Mouse (Mus musculus): Measurements from ENCODE around the gene Ctbp2. TPM values are rescaled to one million over a fixed set of nuclear protein-coding genes. Genes with fewer than 3 reads are reported as not detected.

Gene Ctbp2
- polyA plus RNA-seq, 1 experiment: 43.2 TPM

DNA sequence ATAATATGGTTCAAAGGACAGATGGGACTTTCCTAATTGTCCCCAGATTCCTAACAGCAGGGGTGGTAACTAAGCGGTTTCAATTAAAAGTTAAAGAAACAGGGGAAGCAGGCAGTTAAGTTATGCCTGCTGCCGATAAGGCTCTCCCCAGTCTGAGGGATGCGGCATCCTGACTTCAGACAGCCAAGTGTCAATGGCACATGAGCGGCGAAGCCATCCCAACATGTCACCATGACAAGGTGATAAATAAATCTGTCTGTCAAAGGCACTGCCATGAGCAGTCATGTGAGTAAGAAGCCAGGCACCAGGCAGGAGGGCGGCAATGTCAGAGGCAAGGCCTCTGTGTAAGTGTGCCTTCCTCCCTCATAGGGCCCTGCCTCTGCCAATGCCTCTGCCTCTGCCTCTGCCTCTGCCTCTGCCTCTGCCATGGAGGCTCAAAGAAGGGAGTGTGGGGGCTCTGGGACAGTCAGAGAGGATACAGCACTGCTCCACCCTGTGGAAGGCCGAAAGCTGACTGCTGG is 56.8 kb downstream of the Ctbp2 start:
- TF ChIP-seq MYOG (IDR thresholded peaks at IDR 0.05; ENCODE audit: control insufficient read depth, extremely low read depth, insufficient read length): no peak
- no peak for TF ChIP-seq CTCF (IDR thresholded peaks at IDR 0.05; ENCODE audit: control insufficient read depth, insufficient read depth, insufficient read length)
- no peak for TF ChIP-seq USF1 (IDR thresholded peaks at IDR 0.05; ENCODE audit: low read depth)
- no peak for TF ChIP-seq MAX (IDR thresholded peaks at IDR 0.05)
- no peak for TF ChIP-seq MYOD1 (IDR thresholded peaks at IDR 0.05; ENCODE audit: control insufficient read depth, insufficient read length, low read depth)
- TF ChIP-seq CEBPB (IDR thresholded peaks at IDR 0.05; ENCODE audit: low read depth): no peak
- TF ChIP-seq FOSL1 (IDR thresholded peaks at IDR 0.05; ENCODE audit: insufficient read depth, low read length, poor library complexity, severe bottlenecking): no peak
- no peak overlapping the region for H3K4me3 ChIP-seq (ENCODE audit: insufficient read depth, poor library complexity, severe bottlenecking)
- H3K79me3 ChIP-seq (ENCODE audit: low read depth): peaks cover 47% of the 10 kb centered on the region

DNA sequence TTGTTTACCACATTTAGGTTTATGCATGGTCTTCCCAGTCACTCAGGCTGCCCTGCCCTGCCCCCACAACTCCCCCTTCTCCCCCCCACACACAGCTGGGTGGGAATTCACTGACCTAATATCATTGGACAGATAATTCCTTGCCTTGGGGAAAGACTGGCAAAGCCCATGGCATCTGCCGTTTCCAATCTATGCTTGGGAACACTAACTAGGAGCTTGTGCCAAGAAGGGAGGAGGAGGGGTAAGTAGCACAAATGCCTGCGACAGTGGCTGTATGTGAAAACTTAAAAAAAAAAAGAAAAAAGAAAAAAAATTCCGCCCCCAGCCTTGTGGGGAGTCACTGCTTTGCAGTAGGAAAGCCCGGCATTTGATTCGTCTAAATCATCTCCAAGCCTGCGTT is 57.4 kb downstream of the Ctbp2 start:
- Histone ChIP-seq H3K79me2 (ENCODE audit: control insufficient read depth, insufficient read depth) (peaks cover 100% of the 10 kb centered on the region), H3ac (ENCODE audit: control insufficient read depth, insufficient read length, low read depth) (no peak overlapping the region), H3K79me3 (ENCODE audit: low read depth) (peaks cover 43% of the 10 kb centered on the region), H3K4me3 (ENCODE audit: insufficient read depth, poor library complexity, severe bottlenecking) (no peak overlapping the region), H3K36me3 (ENCODE audit: control insufficient read depth, insufficient read depth) (peaks cover 19% of the 10 kb centered on the region), H3K27me3 (ENCODE audit: control insufficient read depth, insufficient read depth, insufficient read length) (no peaks in the 10 kb centered on the region)
- no peak for TF ChIP-seq CEBPB (IDR thresholded peaks at IDR 0.05; ENCODE audit: low read depth)
- no peak for TF ChIP-seq FOSL1 (IDR thresholded peaks at IDR 0.05; ENCODE audit: insufficient read depth, low read length, poor library complexity, severe bottlenecking)
- no peak for TF ChIP-seq MYOD1 (IDR thresholded peaks at IDR 0.05; ENCODE audit: control insufficient read depth, insufficient read length, low read depth)
- TF ChIP-seq MYOG (IDR thresholded peaks at IDR 0.05; ENCODE audit: control insufficient read depth, extremely low read depth, insufficient read length): no peak
- no peak for TF ChIP-seq USF1 (IDR thresholded peaks at IDR 0.05; ENCODE audit: low read depth)
- no peak for TF ChIP-seq CTCF (IDR thresholded peaks at IDR 0.05; ENCODE audit: control insufficient read depth, insufficient read depth, insufficient read length)
- no peak for TF ChIP-seq MAX (IDR thresholded peaks at IDR 0.05)

More for the DNA sequence above, 56.8 kb downstream of the Ctbp2 start:
- Histone ChIP-seq H3K36me3 (ENCODE audit: control insufficient read depth, insufficient read depth) (peaks cover 22% of the 10 kb centered on the region), H3ac (ENCODE audit: control insufficient read depth, insufficient read length, low read depth) (no peak overlapping the region), H3K27me3 (ENCODE audit: control insufficient read depth, insufficient read depth, insufficient read length) (no peaks in the 10 kb centered on the region), H3K79me2 (ENCODE audit: control insufficient read depth, insufficient read depth) (peaks cover 100% of the 10 kb centered on the region)

DNA sequence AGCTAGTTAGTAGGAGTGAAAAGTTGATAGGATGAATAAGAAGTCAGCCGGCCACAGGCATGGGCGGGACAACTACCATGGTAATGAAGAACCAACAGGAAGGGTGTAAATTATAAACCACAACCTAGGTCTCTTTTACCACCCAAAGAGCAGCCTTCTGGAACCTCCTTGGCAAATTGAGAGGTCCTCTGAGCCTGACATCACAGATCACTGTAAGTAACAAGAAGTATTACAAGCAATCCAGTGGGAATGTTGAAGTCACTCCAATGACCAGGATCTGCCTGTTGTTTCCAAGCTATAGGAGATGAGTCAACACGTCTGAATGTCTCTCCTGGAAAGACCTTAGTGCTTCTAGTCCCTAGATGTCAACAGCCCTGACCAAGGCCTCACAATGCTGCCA is 62.1 kb downstream of the Ctbp2 start:
- no peak for TF ChIP-seq MYOD1 (IDR thresholded peaks at IDR 0.05; ENCODE audit: control insufficient read depth, insufficient read length, low read depth)
- no peak for TF ChIP-seq CEBPB (IDR thresholded peaks at IDR 0.05; ENCODE audit: low read depth)
- TF ChIP-seq MYOG (IDR thresholded peaks at IDR 0.05; ENCODE audit: control insufficient read depth, extremely low read depth, insufficient read length): no peak
- TF ChIP-seq FOSL1 (IDR thresholded peaks at IDR 0.05; ENCODE audit: insufficient read depth, low read length, poor library complexity, severe bottlenecking): no peak
- no peak for TF ChIP-seq USF1 (IDR thresholded peaks at IDR 0.05; ENCODE audit: low read depth)
- no peak for TF ChIP-seq MAX (IDR thresholded peaks at IDR 0.05)
- TF ChIP-seq CTCF (IDR thresholded peaks at IDR 0.05; ENCODE audit: control insufficient read depth, insufficient read depth, insufficient read length): no peak
- H3K4me3 ChIP-seq (ENCODE audit: insufficient read depth, poor library complexity, severe bottlenecking): no peak overlapping the region
- peaks cover 45% of the 10 kb centered on the region for H3K79me3 ChIP-seq (ENCODE audit: low read depth)
- H3ac ChIP-seq (ENCODE audit: control insufficient read depth, insufficient read length, low read depth): no peak overlapping the region
- H3K36me3 ChIP-seq (ENCODE audit: control insufficient read depth, insufficient read depth): peaks cover 9% of the 10 kb centered on the region
- no peaks in the 10 kb centered on the region for H3K27me3 ChIP-seq (ENCODE audit: control insufficient read depth, insufficient read depth, insufficient read length)
- H3K79me2 ChIP-seq (ENCODE audit: control insufficient read depth, insufficient read depth): peaks cover 94% of the 10 kb centered on the region

DNA sequence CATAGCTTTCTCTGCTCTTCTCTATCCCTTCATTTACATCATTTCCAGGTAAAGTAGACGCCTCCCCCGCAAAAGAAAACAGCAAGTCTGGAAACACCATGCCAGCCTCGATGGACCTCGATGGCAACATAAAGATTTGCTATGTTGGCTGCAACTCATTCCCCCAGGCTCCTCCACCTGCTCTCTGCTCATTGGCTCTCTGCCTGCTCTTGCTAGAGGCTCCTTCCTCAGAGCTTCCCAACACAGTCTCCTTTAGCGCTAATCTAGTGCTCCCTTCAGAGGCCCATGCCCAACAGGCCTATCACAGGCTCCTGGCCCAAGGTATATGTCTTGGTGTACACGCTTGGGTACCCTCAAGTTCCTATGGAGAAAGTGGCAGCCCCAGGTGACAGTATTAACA is 64.0 kb downstream of the Ctbp2 start:
- no peaks in the 10 kb centered on the region for H3K27me3 ChIP-seq (ENCODE audit: control insufficient read depth, insufficient read depth, insufficient read length)
- peaks cover 91% of the 10 kb centered on the region for H3K79me2 ChIP-seq (ENCODE audit: control insufficient read depth, insufficient read depth)
- TF ChIP-seq CEBPB (IDR thresholded peaks at IDR 0.05; ENCODE audit: low read depth): no peak
- no peak for TF ChIP-seq MYOD1 (IDR thresholded peaks at IDR 0.05; ENCODE audit: control insufficient read depth, insufficient read length, low read depth)
- TF ChIP-seq USF1 (IDR thresholded peaks at IDR 0.05; ENCODE audit: low read depth): no peak
- no peak for TF ChIP-seq CTCF (IDR thresholded peaks at IDR 0.05; ENCODE audit: control insufficient read depth, insufficient read depth, insufficient read length)
- no peak for TF ChIP-seq FOSL1 (IDR thresholded peaks at IDR 0.05; ENCODE audit: insufficient read depth, low read length, poor library complexity, severe bottlenecking)
- no peak for TF ChIP-seq MAX (IDR thresholded peaks at IDR 0.05)
- no peak for TF ChIP-seq MYOG (IDR thresholded peaks at IDR 0.05; ENCODE audit: control insufficient read depth, extremely low read depth, insufficient read length)
- H3K79me3 ChIP-seq (ENCODE audit: low read depth): peaks cover 45% of the 10 kb centered on the region
- no peak overlapping the region for H3K4me3 ChIP-seq (ENCODE audit: insufficient read depth, poor library complexity, severe bottlenecking)
- H3K36me3 ChIP-seq (ENCODE audit: control insufficient read depth, insufficient read depth): peaks cover 13% of the 10 kb centered on the region
- H3ac ChIP-seq (ENCODE audit: control insufficient read depth, insufficient read length, low read depth): no peak overlapping the region

DNA sequence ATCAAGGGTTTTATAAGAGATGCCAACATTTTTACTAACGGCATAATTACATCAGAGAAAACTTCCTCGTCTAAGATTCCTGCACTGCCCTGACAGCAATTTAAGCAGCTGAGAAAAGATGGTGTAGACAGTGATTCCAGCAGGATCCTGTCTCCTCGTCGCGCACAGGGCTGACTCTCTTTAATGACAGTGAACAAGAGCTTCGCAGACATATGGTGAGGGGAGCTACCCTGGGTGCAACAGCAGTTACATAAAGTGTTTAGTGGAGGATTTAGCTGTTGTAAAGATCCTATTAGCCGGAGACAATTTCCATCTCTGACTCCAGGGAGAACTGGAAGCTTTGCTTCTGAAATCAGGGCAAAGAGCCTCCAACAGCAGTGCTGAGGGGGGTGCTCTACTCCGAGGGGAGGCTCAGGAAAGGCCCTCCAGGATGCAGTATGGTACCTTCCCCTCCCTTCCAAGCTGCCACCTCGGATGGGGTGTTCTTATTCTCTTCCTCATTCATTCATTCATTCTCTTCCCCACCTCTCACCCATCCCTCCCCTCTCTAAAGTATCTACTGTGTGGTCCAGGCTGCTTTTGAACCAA is 64.5 kb downstream of the Ctbp2 start:
- no peak for TF ChIP-seq MYOD1 (IDR thresholded peaks at IDR 0.05; ENCODE audit: control insufficient read depth, insufficient read length, low read depth)
- TF ChIP-seq CEBPB (IDR thresholded peaks at IDR 0.05; ENCODE audit: low read depth): no peak
- TF ChIP-seq USF1 (IDR thresholded peaks at IDR 0.05; ENCODE audit: low read depth): no peak
- TF ChIP-seq MYOG (IDR thresholded peaks at IDR 0.05; ENCODE audit: control insufficient read depth, extremely low read depth, insufficient read length): no peak
- no peak for TF ChIP-seq MAX (IDR thresholded peaks at IDR 0.05)
- no peak for TF ChIP-seq FOSL1 (IDR thresholded peaks at IDR 0.05; ENCODE audit: insufficient read depth, low read length, poor library complexity, severe bottlenecking)
- no peak for TF ChIP-seq CTCF (IDR thresholded peaks at IDR 0.05; ENCODE audit: control insufficient read depth, insufficient read depth, insufficient read length)
- Histone ChIP-seq H3K79me2 (ENCODE audit: control insufficient read depth, insufficient read depth) (peaks cover 91% of the 10 kb centered on the region), H3K27me3 (ENCODE audit: control insufficient read depth, insufficient read depth, insufficient read length) (no peaks in the 10 kb centered on the region), H3K4me3 (ENCODE audit: insufficient read depth, poor library complexity, severe bottlenecking) (no peak overlapping the region), H3K79me3 (ENCODE audit: low read depth) (peaks cover 46% of the 10 kb centered on the region), H3K36me3 (ENCODE audit: control insufficient read depth, insufficient read depth) (peaks cover 9% of the 10 kb centered on the region), H3ac (ENCODE audit: control insufficient read depth, insufficient read length, low read depth) (no peak overlapping the region)
